Mouse (Mus musculus): ENCODE measurements around the gene Olfr1417. TPM values are rescaled to one million over a fixed set of nuclear protein-coding genes. Genes with fewer than 3 reads are reported as not detected.

Olfr1417 gene
- total and polyA plus RNA-seq, 3 experiments: not detected

GRCm38 (mm10) chr19:11794447-11794846 is 44.6 kb downstream of the Olfr1417 start:
- Histone ChIP-seq H3K9me3 (replicated peaks; ENCODE audit: insufficient read depth, low read length) (no peaks in the 10 kb centered on the region), H3K36me3 (ENCODE audit: control insufficient read depth in 1 of 2, insufficient read depth in 2 of 2, low read length in 2 of 2) (no peaks in the 10 kb centered on the region), H3K4me3 (ENCODE audit: control insufficient read depth in 1 of 2, insufficient read depth in 1 of 2, low read depth in 2 of 2, low read length in 2 of 2) (no peak overlapping the region), H3K9ac (ENCODE audit: control insufficient read depth, low read depth, low read length, poor library complexity, severe bottlenecking) (no peak overlapping the region), H3K27ac (ENCODE audit: control insufficient read depth, low read depth, low read length) (no peak overlapping the region), H3K27me3 (ENCODE audit: control insufficient read depth in 1 of 2, insufficient read depth in 2 of 2, low read length in 2 of 2) (no peaks in the 10 kb centered on the region; a peak in 1 of 4 replicates), H3K4me1 (ENCODE audit: control insufficient read depth in 1 of 2, insufficient read depth in 2 of 2, low read length in 2 of 2) (no peaks in the 10 kb centered on the region), H3K79me2 (ENCODE audit: control insufficient read depth, insufficient read depth, low read length, poor library complexity) (no peaks in the 10 kb centered on the region)
- TF ChIP-seq CTCF (IDR thresholded peaks at IDR 0.05 in 2 of 3, conservative IDR thresholded peaks at IDR 0.05 in 1 of 3; ENCODE audit: control insufficient read depth in 1 of 3, insufficient read depth in 1 of 3, low read depth in 2 of 3, low read length in 3 of 3, poor library complexity in 1 of 3, severe bottlenecking in 1 of 3) (no peak), NRF1 (IDR thresholded peaks at IDR 0.05; ENCODE audit: insufficient read depth, low read depth, low read length, poor library complexity, severe bottlenecking) (no peak), TCF12 (IDR thresholded peaks at IDR 0.05; ENCODE audit: low read depth, low read length) (no peak), ZMIZ1 (IDR thresholded peaks at IDR 0.05; ENCODE audit: low read depth, low read length) (no peak), MAX (IDR thresholded peaks at IDR 0.05; ENCODE audit: low read length) (no peak), E2F4 (IDR thresholded peaks at IDR 0.05; ENCODE audit: borderline replicate concordance, low read depth, low read length) (no peak), EP300 (IDR thresholded peaks at IDR 0.05; ENCODE audit: low read depth in 1 of 2, low read length in 2 of 2) (no peak), MAZ (IDR thresholded peaks at IDR 0.05; ENCODE audit: low read depth, low read length) (no peak), KAT2A (conservative IDR thresholded peaks at IDR 0.05; ENCODE audit: low read depth, low read length) (no peak), ELF1 (IDR thresholded peaks at IDR 0.05; ENCODE audit: low read depth, low read length) (no peak), CHD1 (IDR thresholded peaks at IDR 0.05; ENCODE audit: low read depth, low read length) (no peak), ETS1 (IDR thresholded peaks at IDR 0.05; ENCODE audit: low read depth, low read length) (no peak), JUND (IDR thresholded peaks at IDR 0.05; ENCODE audit: low read depth, low read length) (no peak), SMC3 (IDR thresholded peaks at IDR 0.05; ENCODE audit: low read depth, low read length) (no peak), MEF2A (IDR thresholded peaks at IDR 0.05; ENCODE audit: extremely low read depth, insufficient replicate concordance, low read depth, low read length, poor library complexity, severe bottlenecking) (no peak), ZKSCAN1 (IDR thresholded peaks at IDR 0.05; ENCODE audit: low read depth, low read length) (no peak), MXI1 (IDR thresholded peaks at IDR 0.05; ENCODE audit: low read depth, low read length) (no peak)
- no peak for DNase-seq (ENCODE audit: low read depth, low spot score)

GRCm38 (mm10) chr19:11793741-11794359 is 45.2 kb downstream of the Olfr1417 start:
- Histone ChIP-seq H3K36me3 (ENCODE audit: control insufficient read depth in 1 of 2, insufficient read depth in 2 of 2, low read length in 2 of 2) (no peaks in the 10 kb centered on the region), H3K4me1 (ENCODE audit: control insufficient read depth in 1 of 2, insufficient read depth in 2 of 2, low read length in 2 of 2) (no peaks in the 10 kb centered on the region), H3K27ac (ENCODE audit: control insufficient read depth, low read depth, low read length) (no peak overlapping the region), H3K9me3 (replicated peaks; ENCODE audit: insufficient read depth, low read length) (no peaks in the 10 kb centered on the region), H3K9ac (ENCODE audit: control insufficient read depth, low read depth, low read length, poor library complexity, severe bottlenecking) (no peak overlapping the region), H3K79me2 (ENCODE audit: control insufficient read depth, insufficient read depth, low read length, poor library complexity) (no peaks in the 10 kb centered on the region), H3K4me3 (ENCODE audit: control insufficient read depth in 1 of 2, insufficient read depth in 1 of 2, low read depth in 2 of 2, low read length in 2 of 2) (no peak overlapping the region), H3K27me3 (ENCODE audit: control insufficient read depth in 1 of 2, insufficient read depth in 2 of 2, low read length in 2 of 2) (peaks cover 0 to 2% of the 10 kb centered on the region in 2 experiments; a peak in 1 of 4 replicates)
- TF ChIP-seq USF1 (IDR thresholded peaks at IDR 0.05; ENCODE audit: low read depth, low read length) (no peak), EP300 (IDR thresholded peaks at IDR 0.05; ENCODE audit: low read depth in 1 of 2, low read length in 2 of 2) (no peak), NELFE (IDR thresholded peaks at IDR 0.05; ENCODE audit: low read depth, low read length) (no peak), MAZ (IDR thresholded peaks at IDR 0.05; ENCODE audit: low read depth, low read length) (no peak), JUND (IDR thresholded peaks at IDR 0.05; ENCODE audit: low read depth, low read length) (peak; percentile 59; the same call in 1 of the 2 replicates), E2F4 (IDR thresholded peaks at IDR 0.05; ENCODE audit: borderline replicate concordance, low read depth, low read length) (no peak), POLR2A (IDR thresholded peaks at IDR 0.05; ENCODE audit: control insufficient read depth in 1 of 2, insufficient read depth in 1 of 2, low read depth in 1 of 2, low read length in 2 of 2, poor library complexity in 1 of 2) (no peak)
- no peak for DNase-seq (ENCODE audit: low read depth, low spot score)
